Mouse (Mus musculus): ENCODE results near the gene Rrp15. TPM values are rescaled to one million over a fixed set of nuclear protein-coding genes. Genes with fewer than 3 reads are reported as not detected.

Rrp15 gene
- total RNA-seq, 4 experiments from 2014 or later: 21.8 to 26.4 (median 23.7) TPM

Other genes with a start within 250 kb of the Rrp15 start
- gene Tgfb2, start 43.4 kb downstream of the Rrp15 start, total RNA-seq (2022): 1 to 10 TPM; 1.7 to 3.1 (median 2.2) TPM
- gene D1Pas1, start 218.1 kb upstream of the Rrp15 start, total RNA-seq (2022): not detected

Data from adrenal gland, adult 8-10 months (tissue).